Mouse (Mus musculus): ENCODE measurements around the gene Pde8a. TPM values are rescaled to one million over a fixed set of nuclear protein-coding genes. Genes with fewer than 3 reads are reported as not detected.

The Pde8a gene
- polyA plus RNA-seq, 1 experiment from 2014 or later: 4.0 TPM

DNA sequence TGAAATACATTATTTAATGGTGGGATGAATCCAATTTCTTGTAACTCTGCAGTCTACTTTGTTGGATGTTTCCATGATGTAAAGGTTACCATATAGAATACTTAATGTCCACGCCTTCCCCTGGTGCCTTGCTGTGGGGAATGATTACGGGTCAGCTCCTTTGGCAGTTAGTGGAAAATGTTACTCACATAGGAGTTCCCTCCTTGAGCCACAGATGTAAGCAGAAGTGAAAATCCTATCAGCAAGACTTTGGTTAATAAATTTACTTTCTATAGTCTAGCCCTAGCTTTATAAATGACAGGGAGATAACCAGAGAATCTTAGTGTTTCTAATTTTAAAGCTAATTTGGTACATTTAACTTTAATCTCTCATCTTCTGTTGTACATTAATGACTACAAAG, 81.8 kb downstream of the Pde8a start:
- no peaks in the 10 kb centered on the region for H3K9me3 ChIP-seq
- H3K4me2 ChIP-seq: no peak overlapping the region
- H3K9ac ChIP-seq: no peak overlapping the region
- ATAC-seq (ENCODE audit: insufficient read depth, low FRiP score, low read depth): no peak
- H3K27me3 ChIP-seq (replicated peaks): no peaks in the 10 kb centered on the region
- no peaks in the 10 kb centered on the region for H3K36me3 ChIP-seq
- 82% methylated on average over 2 of the region's 2 CpGs for WGBS
- H3K4me3 ChIP-seq (replicated peaks): no peak overlapping the region
- no peaks in the 10 kb centered on the region for H3K4me1 ChIP-seq
- no peak overlapping the region for H3K27ac ChIP-seq

DNA sequence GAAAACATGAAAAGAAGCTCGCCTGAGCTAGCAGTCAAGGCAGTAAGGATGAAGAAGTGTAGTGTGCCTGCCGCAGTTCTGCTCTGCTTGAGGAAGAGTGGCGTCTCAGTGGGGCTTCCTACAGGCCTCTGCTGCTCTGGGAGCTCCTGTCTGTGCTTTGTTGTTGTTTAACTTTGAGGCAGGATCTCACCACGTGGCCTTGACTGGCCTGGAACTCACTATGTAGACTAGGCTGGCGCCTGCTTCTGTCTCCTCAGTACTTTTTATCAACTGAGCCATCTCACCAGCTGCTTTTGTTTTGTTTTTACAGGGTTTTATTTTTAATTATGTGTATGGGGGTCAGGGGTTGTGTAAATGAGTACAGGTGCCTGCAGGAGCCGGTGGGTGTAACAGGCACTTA, 84.8 kb downstream of the Pde8a start:
- H3K27ac ChIP-seq: no peak overlapping the region
- H3K9ac ChIP-seq: no peak overlapping the region
- H3K4me3 ChIP-seq (replicated peaks): no peak overlapping the region
- H3K9me3 ChIP-seq: no peaks in the 10 kb centered on the region
- WGBS: 35% methylated on average over 6 of the region's 6 CpGs
- H3K36me3 ChIP-seq: no peaks in the 10 kb centered on the region
- H3K4me1 ChIP-seq: no peaks in the 10 kb centered on the region
- H3K27me3 ChIP-seq (replicated peaks): no peaks in the 10 kb centered on the region
- H3K4me2 ChIP-seq: no peak overlapping the region
- ATAC-seq (ENCODE audit: insufficient read depth, low FRiP score, low read depth): no peak

DNA sequence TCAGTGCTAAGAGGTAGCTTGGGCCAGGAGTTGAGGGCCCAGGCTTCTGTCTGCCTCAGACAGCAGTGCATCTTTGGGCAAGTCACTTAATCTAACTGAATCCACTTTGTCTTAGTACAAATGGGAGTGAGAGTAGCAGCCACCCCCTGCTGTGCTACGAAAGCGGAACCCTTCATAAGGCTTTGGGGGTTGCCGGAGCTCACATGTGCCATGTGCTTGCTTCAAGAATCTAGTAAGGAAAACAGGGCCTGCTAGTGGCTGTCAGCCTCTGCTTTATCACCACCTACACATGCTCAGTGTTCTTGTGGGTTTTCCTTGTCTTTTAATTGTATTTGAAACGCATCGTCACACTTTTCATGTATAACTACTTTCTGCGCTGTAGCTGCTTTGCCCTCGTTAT, 87.9 kb downstream of the Pde8a start:
- H3K27me3 ChIP-seq (replicated peaks): no peaks in the 10 kb centered on the region
- no peak overlapping the region for H3K4me3 ChIP-seq (replicated peaks)
- H3K36me3 ChIP-seq: no peaks in the 10 kb centered on the region
- no peak overlapping the region for H3K9ac ChIP-seq
- H3K9me3 ChIP-seq: no peaks in the 10 kb centered on the region
- no peak overlapping the region for H3K27ac ChIP-seq
- no peak for ATAC-seq (ENCODE audit: insufficient read depth, low FRiP score, low read depth)
- no peak overlapping the region for H3K4me2 ChIP-seq
- no peaks in the 10 kb centered on the region for H3K4me1 ChIP-seq
- 87% methylated on average over 7 of the region's 7 CpGs for WGBS

DNA sequence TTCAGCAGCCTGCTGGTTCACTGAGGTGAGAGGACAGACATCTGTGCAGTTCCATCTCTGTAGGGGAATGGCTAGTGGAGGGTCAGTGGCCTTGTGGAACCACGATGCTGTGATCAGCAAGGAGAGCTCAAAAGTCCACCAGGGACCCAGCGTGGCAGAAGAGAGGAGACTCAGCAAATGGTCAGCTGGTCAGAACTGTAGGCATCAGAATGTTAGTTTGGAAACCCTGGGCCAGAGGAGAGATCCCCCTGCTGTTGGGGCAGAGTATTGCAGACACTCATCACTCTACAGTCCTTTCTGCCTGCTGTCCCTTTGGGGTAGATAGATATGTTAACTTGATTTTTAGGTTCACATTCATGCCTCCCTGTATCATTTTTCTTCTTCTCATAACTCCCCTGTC, 90.3 kb downstream of the Pde8a start:
- Histone ChIP-seq H3K4me3 (replicated peaks) (no peak overlapping the region), H3K4me1 (no peaks in the 10 kb centered on the region), H3K4me2 (no peak overlapping the region), H3K36me3 (no peaks in the 10 kb centered on the region), H3K9me3 (no peaks in the 10 kb centered on the region), H3K27ac (no peak overlapping the region), H3K9ac (no peak overlapping the region), H3K27me3 (replicated peaks) (no peaks in the 10 kb centered on the region)
- no peak for ATAC-seq (ENCODE audit: insufficient read depth, low FRiP score, low read depth)
- WGBS: 79% methylated on average over 2 of the region's 2 CpGs

DNA sequence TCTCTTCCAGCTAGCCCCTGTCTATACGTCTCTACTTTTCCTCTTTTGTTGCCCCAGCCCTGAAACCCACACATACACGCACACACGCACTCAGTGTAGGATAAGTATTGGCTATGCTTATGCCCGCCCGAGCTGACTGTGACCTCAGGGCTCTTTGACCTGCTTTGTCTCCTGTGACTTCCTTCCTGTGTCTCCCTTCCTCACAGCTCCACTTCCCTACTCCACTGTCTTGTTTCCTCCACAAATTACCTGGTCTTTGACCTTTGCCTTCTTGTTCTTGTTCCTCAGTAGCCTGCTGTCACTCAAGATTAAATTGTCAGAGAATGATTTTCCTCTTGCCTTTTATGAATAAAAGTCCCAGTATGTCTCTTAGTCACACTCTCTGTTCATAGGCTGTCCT, 90.7 kb downstream of the Pde8a start:
- Histone ChIP-seq H3K36me3 (no peaks in the 10 kb centered on the region), H3K27ac (no peak overlapping the region), H3K4me1 (no peaks in the 10 kb centered on the region), H3K4me2 (no peak overlapping the region), H3K4me3 (replicated peaks) (no peak overlapping the region), H3K27me3 (replicated peaks) (no peaks in the 10 kb centered on the region), H3K9me3 (no peaks in the 10 kb centered on the region), H3K9ac (no peak overlapping the region)
- WGBS: 64% methylated on average over 5 of the region's 5 CpGs
- ATAC-seq (ENCODE audit: insufficient read depth, low FRiP score, low read depth): no peak

DNA sequence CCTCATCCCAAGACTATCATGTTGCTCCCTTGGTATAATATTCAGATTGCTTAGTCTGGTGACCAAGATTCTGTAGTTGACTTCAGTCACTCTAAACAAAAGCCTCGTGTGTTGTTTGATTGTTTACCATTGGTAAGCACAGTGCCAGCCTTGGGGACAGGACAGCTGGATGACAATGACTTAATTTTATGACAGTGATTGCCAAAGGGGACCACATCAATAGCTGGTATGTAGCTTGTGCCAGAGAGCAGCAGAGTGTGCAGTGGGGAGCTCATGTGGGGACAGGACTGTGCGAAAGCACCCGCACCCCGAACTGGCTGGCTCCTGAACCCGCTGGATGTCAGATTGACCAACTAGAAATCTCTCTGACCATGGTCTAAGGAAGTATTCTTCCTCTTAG, 91.3 kb downstream of the Pde8a start:
- no peak overlapping the region for H3K4me2 ChIP-seq
- no peaks in the 10 kb centered on the region for H3K4me1 ChIP-seq
- H3K27ac ChIP-seq: no peak overlapping the region
- no peaks in the 10 kb centered on the region for H3K9me3 ChIP-seq
- no peak overlapping the region for H3K9ac ChIP-seq
- H3K36me3 ChIP-seq: no peaks in the 10 kb centered on the region
- WGBS: 83% methylated on average over 5 of the region's 5 CpGs
- H3K4me3 ChIP-seq (replicated peaks): no peak overlapping the region
- ATAC-seq (ENCODE audit: insufficient read depth, low FRiP score, low read depth): no peak
- H3K27me3 ChIP-seq (replicated peaks): no peaks in the 10 kb centered on the region

DNA sequence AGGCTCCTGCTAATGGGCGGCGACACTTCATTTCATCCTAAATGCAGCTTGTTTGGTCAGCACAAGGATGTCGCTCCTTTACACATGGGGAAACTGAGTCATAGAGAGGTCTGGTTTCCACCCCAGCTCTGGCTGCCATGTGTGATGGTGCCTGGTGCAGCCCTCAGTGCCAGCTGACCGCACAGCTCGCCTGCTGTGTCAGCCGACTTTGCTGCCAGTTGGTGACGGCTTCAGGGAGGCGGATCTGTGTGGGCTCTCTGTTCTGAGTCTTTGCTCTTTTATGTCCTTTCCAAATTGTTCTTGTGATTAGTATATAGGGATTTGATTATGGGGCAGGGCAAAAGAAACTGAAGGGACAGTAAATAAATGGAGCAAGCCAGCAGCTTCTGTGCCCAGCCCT, 94.3 kb downstream of the Pde8a start:
- Histone ChIP-seq H3K4me2 (no peak overlapping the region), H3K9ac (no peak overlapping the region), H3K27ac (no peak overlapping the region), H3K27me3 (replicated peaks) (no peaks in the 10 kb centered on the region), H3K36me3 (no peaks in the 10 kb centered on the region), H3K9me3 (no peaks in the 10 kb centered on the region), H3K4me1 (no peaks in the 10 kb centered on the region), H3K4me3 (replicated peaks) (no peak overlapping the region)
- ATAC-seq (ENCODE audit: insufficient read depth, low FRiP score, low read depth): no peak
- WGBS: 83% methylated on average over 8 of the region's 8 CpGs

DNA sequence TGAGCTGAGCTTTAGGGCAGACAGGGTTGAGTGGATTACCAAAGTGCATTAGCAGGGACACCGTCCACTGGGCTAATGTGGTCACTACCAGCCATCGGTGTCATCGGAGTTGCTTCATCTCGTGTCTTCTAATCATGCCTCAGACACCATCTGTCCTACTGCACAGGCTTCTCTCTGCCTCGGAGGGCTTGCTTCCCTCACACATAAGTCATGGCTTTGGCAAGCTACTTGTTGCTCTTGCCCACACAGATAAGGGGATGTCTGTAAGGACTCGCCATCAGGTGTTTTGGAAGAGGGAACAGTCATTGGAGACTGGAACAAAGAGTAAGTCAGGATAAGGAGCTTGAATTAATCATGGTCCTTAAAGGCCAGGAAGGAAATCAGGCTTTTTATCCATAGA, 95.9 kb downstream of the Pde8a start:
- H3K9me3 ChIP-seq: no peaks in the 10 kb centered on the region
- H3K4me1 ChIP-seq: no peaks in the 10 kb centered on the region
- no peak for ATAC-seq (ENCODE audit: insufficient read depth, low FRiP score, low read depth)
- no peak overlapping the region for H3K27ac ChIP-seq
- no peaks in the 10 kb centered on the region for H3K36me3 ChIP-seq
- H3K4me3 ChIP-seq (replicated peaks): no peak overlapping the region
- no peak overlapping the region for H3K4me2 ChIP-seq
- 87% methylated on average over 6 of the region's 6 CpGs for WGBS
- no peak overlapping the region for H3K9ac ChIP-seq
- H3K27me3 ChIP-seq (replicated peaks): no peaks in the 10 kb centered on the region

DNA sequence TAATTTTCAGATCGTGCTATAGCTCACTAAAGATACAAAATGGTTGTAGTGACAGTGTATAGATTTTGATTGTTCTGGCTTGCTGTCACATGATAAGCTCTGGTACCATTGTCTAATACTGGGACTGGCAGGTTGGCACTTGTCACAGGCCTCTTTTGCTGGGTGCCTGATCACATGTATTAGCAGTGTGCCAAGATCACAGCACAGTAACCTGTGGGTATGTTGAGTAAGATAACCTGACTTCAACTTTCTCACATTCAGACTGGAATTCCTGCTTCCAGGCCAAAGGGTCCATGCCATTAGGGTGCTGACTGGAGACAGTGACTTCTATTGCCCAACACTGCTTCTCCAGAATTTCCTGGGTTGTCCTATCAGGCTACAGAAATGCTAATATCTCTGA, 97.7 kb downstream of the Pde8a start:
- ATAC-seq (ENCODE audit: insufficient read depth, low FRiP score, low read depth): no peak
- H3K27me3 ChIP-seq (replicated peaks): no peaks in the 10 kb centered on the region
- H3K27ac ChIP-seq: no peak overlapping the region
- 87% methylated on average over 1 of the region's 1 CpGs for WGBS
- no peak overlapping the region for H3K4me2 ChIP-seq
- H3K9me3 ChIP-seq: no peaks in the 10 kb centered on the region
- H3K4me3 ChIP-seq (replicated peaks): no peak overlapping the region
- no peaks in the 10 kb centered on the region for H3K36me3 ChIP-seq
- H3K9ac ChIP-seq: no peak overlapping the region
- no peaks in the 10 kb centered on the region for H3K4me1 ChIP-seq

DNA sequence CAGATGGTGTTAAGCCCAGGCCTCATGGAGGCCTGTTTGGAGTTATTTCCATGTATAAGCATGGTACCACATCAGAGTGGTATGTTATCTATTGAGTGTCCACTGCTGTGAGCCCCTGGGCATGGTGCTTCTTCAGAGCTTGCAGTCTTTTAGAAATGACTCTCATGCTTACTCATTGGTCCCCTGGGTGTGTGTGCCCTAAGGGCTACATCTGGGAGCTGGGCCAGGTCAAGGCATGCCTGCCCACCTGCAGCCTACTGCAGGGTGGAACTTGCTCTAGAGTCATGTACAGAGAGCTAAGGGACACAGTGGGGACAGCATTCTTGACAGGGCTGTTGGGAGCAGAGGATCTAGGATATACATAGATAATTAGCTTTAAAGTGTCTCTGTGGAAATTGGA, 98.2 kb downstream of the Pde8a start:
- no peak overlapping the region for H3K27ac ChIP-seq
- no peak for ATAC-seq (ENCODE audit: insufficient read depth, low FRiP score, low read depth)
- H3K9me3 ChIP-seq: no peaks in the 10 kb centered on the region
- no peak overlapping the region for H3K4me2 ChIP-seq
- no peak overlapping the region for H3K9ac ChIP-seq
- no peaks in the 10 kb centered on the region for H3K27me3 ChIP-seq (replicated peaks)
- H3K4me1 ChIP-seq: no peaks in the 10 kb centered on the region
- H3K36me3 ChIP-seq: no peaks in the 10 kb centered on the region
- H3K4me3 ChIP-seq (replicated peaks): no peak overlapping the region

DNA sequence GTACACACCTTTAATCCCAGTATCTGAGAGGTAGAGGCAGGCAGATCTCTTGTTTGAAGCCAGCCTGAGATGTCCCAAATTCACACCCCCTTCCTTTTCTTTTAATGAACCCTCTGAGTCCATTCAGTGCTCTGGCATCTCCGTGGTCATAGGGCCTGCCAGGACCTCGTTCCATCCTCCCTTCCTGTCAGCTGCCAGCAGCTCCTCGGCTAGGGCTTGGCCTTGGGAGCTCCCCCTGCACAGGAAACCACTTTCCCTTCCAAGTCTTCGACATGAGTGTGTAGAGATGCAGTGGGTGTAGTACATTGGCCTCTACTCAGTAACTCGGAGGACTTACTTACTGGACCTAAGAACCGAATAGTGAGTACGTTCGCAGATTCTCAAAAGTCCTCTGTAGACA, 102.2 kb downstream of the Pde8a start:
- 65% methylated on average over 8 of the region's 8 CpGs for WGBS
- Histone ChIP-seq H3K4me3 (replicated peaks) (no peak overlapping the region), H3K27me3 (replicated peaks) (no peaks in the 10 kb centered on the region), H3K27ac (no peak overlapping the region), H3K9me3 (no peaks in the 10 kb centered on the region), H3K36me3 (no peaks in the 10 kb centered on the region), H3K9ac (no peak overlapping the region), H3K4me1 (no peaks in the 10 kb centered on the region), H3K4me2 (no peak overlapping the region)
- ATAC-seq (ENCODE audit: insufficient read depth, low FRiP score, low read depth): no peak

DNA sequence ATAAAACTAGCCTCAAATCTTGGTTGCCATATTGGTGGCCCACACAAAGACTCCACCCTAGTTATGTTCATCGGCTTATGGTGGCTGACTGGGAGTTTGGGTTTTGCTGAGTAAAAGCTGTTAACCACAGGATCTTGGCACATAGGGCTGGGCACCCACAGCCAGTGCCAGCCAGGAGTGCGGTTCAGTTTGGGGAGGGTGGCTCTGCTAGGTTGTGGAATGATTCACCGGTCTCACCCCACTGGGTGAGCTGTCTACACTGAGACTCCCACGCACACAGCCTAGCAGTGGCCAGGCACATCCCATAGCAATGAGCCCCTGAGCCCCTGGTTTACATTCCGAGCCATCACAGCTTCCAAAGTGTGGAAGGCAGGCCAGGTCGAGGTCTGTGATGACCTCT, 106.4 kb downstream of the Pde8a start:
- H3K9ac ChIP-seq: no peak overlapping the region
- H3K4me1 ChIP-seq: no peaks in the 10 kb centered on the region
- H3K9me3 ChIP-seq: no peaks in the 10 kb centered on the region
- H3K4me3 ChIP-seq (replicated peaks): no peak overlapping the region
- ATAC-seq (ENCODE audit: insufficient read depth, low FRiP score, low read depth): no peak
- no peaks in the 10 kb centered on the region for H3K36me3 ChIP-seq
- H3K27me3 ChIP-seq (replicated peaks): no peaks in the 10 kb centered on the region
- no peak overlapping the region for H3K27ac ChIP-seq
- H3K4me2 ChIP-seq: no peak overlapping the region
- 76% methylated on average over 6 of the region's 6 CpGs for WGBS

DNA sequence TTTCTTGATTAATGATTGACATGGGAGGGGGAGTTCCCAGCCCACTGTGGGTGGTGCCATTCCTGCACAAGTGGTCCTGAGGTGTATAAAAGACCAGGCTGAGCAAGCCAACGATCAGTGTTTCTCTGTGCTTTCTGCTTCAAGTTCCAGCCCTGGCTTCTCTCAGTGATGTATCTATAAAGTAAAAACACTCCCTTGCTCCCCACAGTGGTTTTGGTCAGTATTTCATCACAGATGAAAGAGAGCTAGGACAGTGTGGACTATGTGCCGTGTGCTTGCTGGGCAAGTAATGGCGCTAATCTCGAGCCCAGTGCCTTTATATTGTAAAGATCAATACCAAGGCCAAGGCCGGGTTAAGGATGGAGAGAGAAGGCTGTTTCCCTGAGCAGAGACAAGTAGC, 108.4 kb downstream of the Pde8a start:
- Histone ChIP-seq H3K4me2 (no peak overlapping the region), H3K4me1 (no peaks in the 10 kb centered on the region), H3K9ac (no peak overlapping the region), H3K36me3 (no peaks in the 10 kb centered on the region), H3K27me3 (replicated peaks) (no peaks in the 10 kb centered on the region), H3K9me3 (no peaks in the 10 kb centered on the region), H3K27ac (no peak overlapping the region), H3K4me3 (replicated peaks) (no peak overlapping the region)
- 0 out of 2 replicates have a peak, but pooled peaks have one; percentile 27 for ATAC-seq (ENCODE audit: insufficient read depth, low FRiP score, low read depth)
- 68% methylated on average over 5 of the region's 5 CpGs for WGBS

Measured in stomach, embryonic 15.5 days (tissue).